Mouse (Mus musculus) cerebellum, postnatal 36 days (tissue): ENCODE data around the gene Epsti1.

Experiments used
- DNase-seq, 2 experiments: peaks; one replicate each; pipeline ENCODE4 v3.0.0; 2021 to 2022; ENCODE audit warnings: mixed read lengths in 2 of 2

Epsti1 gene

GRCm38 (mm10) chr14:78015540-78016321 lies 111.7 kb downstream of the Epsti1 start:
- DNase-seq = no peak

GRCm38 (mm10) chr14:78016398-78016797 lies 112.4 kb downstream of the Epsti1 start:
- no peak for DNase-seq

DNA sequence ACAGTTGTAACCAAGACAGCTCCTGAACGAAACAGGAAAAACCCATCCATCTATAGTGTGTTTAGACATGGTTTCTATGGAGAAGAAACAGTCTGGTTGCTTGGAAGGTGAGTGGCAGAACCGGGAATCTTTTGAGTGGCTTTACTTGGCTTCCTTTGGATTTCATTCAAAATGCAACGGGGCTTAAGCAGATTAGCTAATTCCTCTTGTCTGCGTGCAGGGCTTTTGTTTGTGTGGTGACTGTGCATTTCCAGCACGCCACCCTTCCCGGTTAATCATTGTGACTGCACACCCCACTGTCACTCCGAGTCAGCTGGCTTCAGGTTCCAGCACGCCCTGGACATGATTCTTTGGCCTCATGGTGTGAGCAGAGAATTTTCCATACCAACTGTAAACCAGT lies 115.9 kb downstream of the Epsti1 start:
- DNase-seq = no peak

DNA sequence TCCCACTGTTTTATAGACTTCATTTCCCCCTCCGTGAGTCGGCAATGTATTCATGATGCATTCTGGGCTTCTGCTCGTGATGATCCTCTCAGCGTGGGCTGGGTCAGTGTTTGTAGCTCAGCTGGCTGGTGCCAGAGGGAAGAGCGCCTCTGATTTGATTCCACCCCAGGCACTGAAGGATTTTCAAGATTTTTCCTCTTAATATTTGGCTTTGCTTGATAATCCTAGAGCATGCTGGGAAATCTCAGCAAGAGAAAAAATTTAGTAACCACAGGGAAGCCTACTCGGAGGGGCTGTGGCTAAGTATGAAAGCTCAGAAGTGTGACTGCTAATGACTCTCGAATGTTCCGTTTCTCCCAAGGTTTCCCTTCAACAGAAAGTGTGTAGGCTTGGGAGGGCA lies 134.8 kb downstream of the Epsti1 start:
- DNase-seq = peak; percentile 14 to 27

DNA sequence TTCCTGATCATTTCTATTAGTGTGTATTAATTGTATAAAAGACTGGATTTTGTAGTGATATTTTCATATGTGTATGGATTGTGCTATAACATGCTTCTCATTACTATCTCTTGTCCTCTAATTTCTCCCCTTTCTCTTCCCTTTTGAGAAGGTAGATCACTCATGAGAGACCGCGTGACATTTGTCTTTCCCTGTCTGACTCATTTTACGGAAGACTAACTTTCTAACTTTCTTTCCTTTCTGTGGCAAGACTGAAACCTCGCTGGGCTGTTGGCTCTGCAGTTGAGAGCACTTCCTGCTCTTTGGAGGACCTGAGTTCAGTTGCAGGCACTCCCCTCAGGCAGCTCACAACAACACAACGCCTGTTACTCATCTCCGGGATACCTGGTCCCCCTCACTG lies 136.6 kb downstream of the Epsti1 start:
- DNase-seq = no peak

GRCm38 (mm10) chr14:78041886-78042526 lies 138.0 kb downstream of the Epsti1 start:
- no peak for DNase-seq

DNA sequence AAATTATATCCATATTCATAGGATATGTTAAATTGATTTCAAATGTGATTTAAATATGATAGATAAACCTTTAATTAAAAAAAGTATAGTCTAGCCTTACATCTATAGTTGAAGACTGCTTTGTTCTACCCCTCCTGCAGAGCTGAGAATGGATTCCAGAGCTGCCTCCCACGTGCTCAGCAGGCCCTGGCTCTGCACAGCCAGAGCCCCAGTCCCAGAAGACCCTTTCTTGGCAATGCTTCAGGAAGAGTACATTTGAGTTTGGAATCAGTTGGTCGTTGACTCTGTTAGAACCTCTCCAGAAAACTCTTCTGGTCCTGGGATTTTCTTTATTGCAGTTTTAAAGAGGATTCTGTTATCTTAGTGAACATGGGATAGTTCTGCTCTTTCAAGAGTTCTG lies 139.0 kb downstream of the Epsti1 start:
- no peak for DNase-seq

DNA sequence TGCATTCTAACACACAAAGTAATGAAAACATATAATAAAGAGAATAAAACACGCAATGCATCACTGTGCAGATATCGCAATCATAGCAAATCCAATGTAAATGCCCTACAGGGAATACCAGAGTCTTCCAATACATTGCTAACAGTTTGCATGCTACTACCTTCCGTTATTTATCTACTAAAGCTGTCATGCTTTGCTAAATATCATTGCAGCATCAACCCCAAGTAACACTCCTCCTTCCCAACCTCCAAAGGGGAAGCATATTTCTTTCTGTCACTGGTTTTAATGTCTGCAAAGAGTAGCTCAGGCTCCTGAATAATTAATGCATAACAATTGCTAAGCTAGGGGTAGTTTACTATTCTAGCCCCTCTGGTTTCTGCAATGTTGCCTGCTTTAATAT lies 144.2 kb downstream of the Epsti1 start:
- DNase-seq = no peak

DNA sequence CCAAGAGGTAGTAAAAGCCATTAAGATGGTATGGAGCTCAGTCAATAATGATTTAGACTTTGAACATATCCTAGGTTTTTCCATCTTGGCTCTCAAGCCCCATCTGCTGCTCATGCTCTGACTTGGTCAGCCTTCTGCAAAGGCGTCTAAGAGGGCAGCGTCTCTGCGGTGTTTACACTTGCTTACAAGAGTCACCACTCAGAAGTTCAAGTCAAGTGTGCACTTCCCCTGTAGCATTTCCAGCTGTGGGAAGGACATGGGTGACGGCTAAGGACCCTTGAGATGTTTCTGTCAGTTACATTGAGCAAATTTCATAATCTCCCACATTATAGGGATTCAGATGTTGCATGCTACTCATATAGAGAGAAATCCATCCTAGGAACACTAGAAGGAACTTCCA lies 144.6 kb downstream of the Epsti1 start:
- no peak for DNase-seq
